Mouse (Mus musculus): Measurements from ENCODE around the gene Tnfrsf9. TPM values are rescaled to one million over a fixed set of nuclear protein-coding genes. Genes with fewer than 3 reads are reported as not detected.

The Tnfrsf9 gene
- polyA plus RNA-seq, 1 experiment from 2014 or later: 1.0 TPM

DNA sequence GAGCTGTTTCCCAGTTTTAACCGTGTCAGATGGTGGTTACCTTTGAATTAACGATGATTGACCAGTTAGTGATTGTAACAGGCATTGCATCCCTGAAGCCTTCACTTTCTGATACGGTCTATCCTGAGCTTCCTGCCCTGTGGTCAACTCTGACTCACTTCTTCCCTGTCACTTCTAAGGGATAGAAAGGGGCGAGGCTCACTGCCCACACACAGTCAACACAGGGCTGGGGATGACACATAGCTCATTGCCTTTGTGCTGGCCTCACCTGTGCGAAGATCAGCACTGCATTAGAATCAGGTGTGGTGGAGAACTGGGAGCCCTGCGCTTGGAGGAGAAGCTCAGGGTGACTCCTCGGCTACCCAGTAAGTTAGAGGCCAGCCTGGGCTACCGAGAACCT is 54.6 kb downstream of the Tnfrsf9 start:
- H3K4me2 ChIP-seq (replicated peaks): no peak overlapping the region
- H3K27me3 ChIP-seq: no peaks in the 10 kb centered on the region
- 85% methylated on average over 8 of the region's 8 CpGs for WGBS
- no peaks in the 10 kb centered on the region for H3K4me1 ChIP-seq
- H3K36me3 ChIP-seq: no peaks in the 10 kb centered on the region
- no peak overlapping the region for H3K4me3 ChIP-seq
- no peak overlapping the region for H3K9ac ChIP-seq
- no peaks in the 10 kb centered on the region for H3K9me3 ChIP-seq
- H3K27ac ChIP-seq: no peak overlapping the region
- no peak for ATAC-seq (ENCODE audit: insufficient number of reproducible peaks, insufficient read depth, low FRiP score, low TSS enrichment)

DNA sequence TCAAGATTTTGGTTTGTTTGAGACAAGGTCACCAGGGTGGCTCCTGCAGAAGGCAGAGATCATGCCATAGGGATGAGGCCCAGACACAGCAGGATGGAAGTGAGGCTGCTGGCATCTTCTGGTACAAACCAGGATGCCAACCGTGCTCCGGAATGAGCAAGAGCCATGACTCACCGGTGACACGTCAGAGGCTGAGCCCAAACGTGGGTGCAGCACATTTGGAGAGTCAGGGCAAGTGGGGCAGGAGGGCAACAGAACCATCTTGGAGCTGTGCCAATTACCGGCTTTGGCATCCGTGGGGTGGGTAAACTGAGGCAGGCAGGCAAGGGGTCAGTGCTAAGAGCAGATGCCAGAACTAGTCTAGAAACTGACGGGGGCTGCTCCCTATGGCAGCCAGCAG is 58.9 kb downstream of the Tnfrsf9 start:
- H3K36me3 ChIP-seq: no peaks in the 10 kb centered on the region
- H3K27ac ChIP-seq: no peak overlapping the region
- ATAC-seq (ENCODE audit: insufficient number of reproducible peaks, insufficient read depth, low FRiP score, low TSS enrichment): no peak
- H3K27me3 ChIP-seq: no peaks in the 10 kb centered on the region
- no peaks in the 10 kb centered on the region for H3K4me1 ChIP-seq
- H3K9ac ChIP-seq: no peak overlapping the region
- H3K4me3 ChIP-seq: no peak overlapping the region
- 81% methylated on average over 8 of the region's 8 CpGs for WGBS
- no peaks in the 10 kb centered on the region for H3K9me3 ChIP-seq
- H3K4me2 ChIP-seq (replicated peaks): no peak overlapping the region

DNA sequence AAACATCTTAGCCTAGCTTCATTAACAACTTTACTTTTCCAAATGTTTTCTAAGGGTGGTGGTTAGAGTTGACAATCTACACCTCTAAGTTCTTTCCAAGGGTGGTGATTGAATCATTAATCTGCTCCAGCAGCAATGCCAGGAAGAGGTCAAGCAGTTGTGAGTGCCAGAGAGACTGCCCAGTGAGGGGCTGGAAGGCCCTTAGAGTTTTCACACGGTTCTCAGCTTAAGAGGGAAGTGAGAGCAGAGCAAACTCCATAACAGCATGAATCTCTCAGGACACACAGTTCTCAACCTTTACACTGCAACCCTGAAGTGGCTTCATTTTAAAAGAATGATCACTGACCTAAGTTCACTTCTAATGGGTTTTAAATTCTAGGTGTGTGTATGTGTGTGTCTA is 60.8 kb downstream of the Tnfrsf9 start:
- Histone ChIP-seq H3K9ac (no peak overlapping the region), H3K9me3 (no peaks in the 10 kb centered on the region), H3K4me2 (replicated peaks) (no peak overlapping the region), H3K4me1 (no peaks in the 10 kb centered on the region), H3K27me3 (no peaks in the 10 kb centered on the region), H3K27ac (no peak overlapping the region), H3K36me3 (no peaks in the 10 kb centered on the region), H3K4me3 (no peak overlapping the region)
- no peak for ATAC-seq (ENCODE audit: insufficient number of reproducible peaks, insufficient read depth, low FRiP score, low TSS enrichment)
- 31% methylated on average over 1 of the region's 1 CpGs for WGBS

DNA sequence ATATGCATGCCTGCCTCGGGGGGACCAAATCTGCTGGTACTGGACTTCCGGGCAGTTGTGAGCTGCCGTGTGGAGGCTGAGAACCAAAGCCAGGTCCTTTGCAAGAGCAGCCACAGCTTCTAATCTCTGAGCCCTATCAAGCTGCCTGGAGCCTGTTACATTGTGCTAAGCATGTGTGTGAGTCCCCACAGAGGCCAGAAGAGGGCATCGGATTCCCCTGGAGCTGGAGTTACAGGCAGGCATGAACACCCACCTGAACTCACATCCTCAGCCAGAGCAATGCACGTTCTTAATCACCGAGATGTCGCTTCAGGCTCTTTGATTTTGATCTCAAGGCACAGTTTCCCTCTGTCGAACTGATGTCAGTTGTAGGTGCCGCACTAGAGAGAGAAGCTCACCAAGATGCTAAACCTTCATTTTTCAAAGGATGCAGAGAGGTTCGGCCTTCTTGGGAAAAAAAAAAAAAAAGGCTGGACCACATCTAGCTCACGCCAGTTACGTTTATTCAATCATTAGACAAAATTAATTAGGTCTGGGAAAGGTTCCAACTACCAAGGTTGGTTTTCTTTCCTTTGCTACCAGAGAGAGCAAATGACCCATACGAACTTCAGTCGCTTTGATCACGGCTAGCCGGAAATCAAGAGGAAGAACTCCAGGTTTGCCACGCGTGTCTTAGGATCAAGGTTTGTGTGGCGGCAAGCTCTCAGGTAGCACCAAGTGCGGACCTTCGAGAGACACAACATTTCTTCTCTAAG is 64.0 kb downstream of the Tnfrsf9 start:
- ATAC-seq (ENCODE audit: insufficient number of reproducible peaks, insufficient read depth, low FRiP score, low TSS enrichment): no peak
- H3K9ac ChIP-seq: no peak overlapping the region
- no peak overlapping the region for H3K4me3 ChIP-seq
- WGBS: 87% methylated on average over 21 of the region's 21 CpGs
- H3K4me2 ChIP-seq (replicated peaks): no peak overlapping the region
- H3K4me1 ChIP-seq: no peaks in the 10 kb centered on the region
- no peaks in the 10 kb centered on the region for H3K36me3 ChIP-seq
- no peaks in the 10 kb centered on the region for H3K27me3 ChIP-seq
- H3K9me3 ChIP-seq: no peaks in the 10 kb centered on the region
- H3K27ac ChIP-seq: no peak overlapping the region

DNA sequence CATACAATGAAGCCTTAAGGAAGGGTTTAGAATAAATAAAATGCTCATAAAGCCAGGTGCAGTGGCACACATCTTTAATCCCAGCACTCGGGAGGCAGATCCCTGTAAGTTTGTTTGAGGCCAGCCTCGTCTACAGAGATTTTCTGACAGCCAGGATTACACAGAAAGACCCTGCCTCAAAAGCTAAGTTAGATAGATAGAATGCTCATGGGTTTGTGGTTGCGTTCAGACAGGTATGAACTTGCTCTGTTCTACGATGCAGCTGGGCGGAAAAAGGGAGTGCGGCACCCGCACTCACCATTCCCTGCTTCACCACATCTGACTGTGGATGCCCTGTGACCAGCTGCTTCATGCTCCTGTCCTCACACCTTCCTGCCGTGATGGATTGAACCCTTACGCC is 65.1 kb downstream of the Tnfrsf9 start:
- Histone ChIP-seq H3K9ac (no peak overlapping the region), H3K36me3 (no peaks in the 10 kb centered on the region), H3K4me3 (no peak overlapping the region), H3K9me3 (no peaks in the 10 kb centered on the region), H3K27me3 (no peaks in the 10 kb centered on the region), H3K27ac (no peak overlapping the region), H3K4me2 (replicated peaks) (no peak overlapping the region), H3K4me1 (no peaks in the 10 kb centered on the region)
- WGBS: 75% methylated on average over 9 of the region's 9 CpGs
- no peak for ATAC-seq (ENCODE audit: insufficient number of reproducible peaks, insufficient read depth, low FRiP score, low TSS enrichment)

DNA sequence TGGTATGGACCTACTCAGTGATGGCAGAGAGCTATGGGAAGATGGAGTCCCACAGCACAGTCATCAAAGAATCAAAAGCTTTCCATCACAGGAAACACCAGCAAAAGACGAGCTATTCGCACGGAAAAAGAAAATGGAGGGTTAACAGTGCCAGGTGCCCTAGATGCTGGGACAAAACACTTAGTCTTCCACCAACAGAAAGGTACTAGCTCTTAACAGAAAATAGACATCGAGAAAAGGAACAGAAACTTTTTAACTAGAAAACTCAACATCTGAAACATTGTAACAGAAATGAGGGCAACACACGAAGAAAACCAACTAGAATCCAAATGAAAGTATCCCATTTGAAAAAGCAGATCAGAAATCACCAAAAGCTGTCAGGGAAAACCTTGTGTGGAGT is 65.8 kb downstream of the Tnfrsf9 start:
- H3K36me3 ChIP-seq: no peaks in the 10 kb centered on the region
- H3K4me1 ChIP-seq: no peaks in the 10 kb centered on the region
- no peaks in the 10 kb centered on the region for H3K27me3 ChIP-seq
- no peak overlapping the region for H3K27ac ChIP-seq
- no peak overlapping the region for H3K4me3 ChIP-seq
- H3K9me3 ChIP-seq: no peaks in the 10 kb centered on the region
- 88% methylated on average over 5 of the region's 5 CpGs for WGBS
- H3K9ac ChIP-seq: no peak overlapping the region
- H3K4me2 ChIP-seq (replicated peaks): no peak overlapping the region
- ATAC-seq (ENCODE audit: insufficient number of reproducible peaks, insufficient read depth, low FRiP score, low TSS enrichment): no peak

DNA sequence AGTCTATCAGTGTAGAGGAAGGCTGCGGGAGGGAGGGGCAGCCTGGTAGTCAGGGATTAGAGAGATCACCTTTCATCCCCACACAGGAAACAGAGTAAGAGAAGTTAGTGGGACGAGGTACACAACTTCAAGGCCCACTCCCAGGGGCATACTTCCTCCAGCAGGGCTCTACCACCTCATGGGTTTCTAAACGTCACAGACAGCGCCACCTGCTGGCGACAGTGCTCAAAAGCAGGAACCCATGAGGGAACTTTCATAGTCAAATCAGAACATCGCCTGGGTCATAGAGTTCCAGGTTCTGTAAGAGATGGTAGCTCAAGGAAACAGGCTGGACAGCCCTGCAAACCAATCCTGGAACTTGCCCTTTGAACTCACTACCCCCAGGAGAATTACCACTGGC is 75.8 kb downstream of the Tnfrsf9 start:
- Histone ChIP-seq H3K9ac (no peak overlapping the region), H3K4me2 (replicated peaks) (no peak overlapping the region), H3K36me3 (no peaks in the 10 kb centered on the region), H3K4me1 (no peaks in the 10 kb centered on the region), H3K9me3 (no peaks in the 10 kb centered on the region), H3K27ac (no peak overlapping the region), H3K27me3 (no peaks in the 10 kb centered on the region), H3K4me3 (no peak overlapping the region)
- WGBS: 44% methylated on average over 6 of the region's 6 CpGs
- ATAC-seq (ENCODE audit: insufficient number of reproducible peaks, insufficient read depth, low FRiP score, low TSS enrichment): no peak

Other genes starting within 250 kb of the Tnfrsf9 start
- 26.9 and 27.8 TPM in 2 replicates for gene Errfi1, start 60.6 kb upstream of the Tnfrsf9 start, polyA plus RNA-seq (2016; fragmentation: Nextera tagmentation; extraction: Ambion mirVana)
- gene Park7, start 125 bp upstream of the Tnfrsf9 start, polyA plus RNA-seq (2016; fragmentation: Nextera tagmentation; extraction: Ambion mirVana): 425 and 444 TPM in 2 replicates
- not detected in 2 replicates for gene Uts2, start 82.5 kb downstream of the Tnfrsf9 start, polyA plus RNA-seq (2016; fragmentation: Nextera tagmentation; extraction: Ambion mirVana)
- gene Per3, start 130.1 kb downstream of the Tnfrsf9 start, polyA plus RNA-seq (2016; fragmentation: Nextera tagmentation; extraction: Ambion mirVana): 6.8 and 8.1 TPM in 2 replicates
- gene Vamp3, start 143.4 kb downstream of the Tnfrsf9 start, polyA plus RNA-seq (2016; fragmentation: Nextera tagmentation; extraction: Ambion mirVana): 103 and 111 TPM in 2 replicates
- gene Gm13090, start 175.0 kb downstream of the Tnfrsf9 start, polyA plus RNA-seq (2016; fragmentation: Nextera tagmentation; extraction: Ambion mirVana): not detected in 2 replicates